Mouse (Mus musculus) megakaryocyte, embryonic 14.5 days (primary cell): Measurements from ENCODE around the gene Safb.

Experiments used
- FLI1 ChIP-seq: IDR thresholded peaks from 2 replicates; pipeline ENCODE4 v1.6.1; 2012; ENCODE audit warnings: low read length, inconsistent platforms, mixed read lengths
- GATA1 ChIP-seq: IDR thresholded peaks from 3 replicates; pipeline ENCODE4 v1.6.1; 2012; ENCODE audit warnings: mixed read lengths, low read length, inconsistent platforms, borderline replicate concordance

GRCm38 (mm10) chr17:56552781-56553363, 31.8 kb upstream of the Safb start:
- TF ChIP-seq GATA1: no peak
- no peak for TF ChIP-seq FLI1
